Mouse (Mus musculus) midbrain, embryonic 11.5 days (tissue): ENCODE data around the gene Slc37a1. TPM values are rescaled to one million over a fixed set of nuclear protein-coding genes. Genes with fewer than 3 reads are reported as not detected.

Experiments used
- ATAC-seq: fragments of 200-750 bp; cut with Nextera tagmentation; 2 replicates; pipeline ENCODE4 v1.8.0; 2017; ENCODE audit warnings: moderate TSS enrichment, moderate library complexity; ENCODE audit not compliant: low FRiP score
- DNase-seq: peaks from one replicate; pipeline ENCODE4 v3.0.0; 2015; ENCODE audit warnings: low spot score; ENCODE audit errors: missing footprints
- H3K27ac ChIP-seq: fragments of 300-500 bp; sonication (generic); 2 replicates; pipeline ENCODE4 v1.5.1; 2014; ENCODE audit warnings: low read depth, low read length
- H3K27me3 ChIP-seq: fragments of 300-500 bp; sonication (generic); 2 replicates; pipeline ENCODE4 v1.6.1; 2014; ENCODE audit warnings: mild to moderate bottlenecking, low read length, moderate library complexity, mixed read lengths; ENCODE audit not compliant: control insufficient read depth, insufficient read depth
- H3K36me3 ChIP-seq: fragments of 300-500 bp; sonication (generic); 2 replicates; pipeline ENCODE4 v1.6.1; 2014; ENCODE audit warnings: mild to moderate bottlenecking, low read length, moderate library complexity, mixed read lengths; ENCODE audit not compliant: control insufficient read depth, insufficient read depth
- H3K4me1 ChIP-seq: fragments of 300-500 bp; sonication (generic); 2 replicates; pipeline ENCODE4 v1.6.1; 2014; ENCODE audit warnings: low read length; ENCODE audit not compliant: control insufficient read depth, insufficient read depth
- H3K4me2 ChIP-seq: fragments of 300-500 bp; sonication (generic); 2 replicates; pipeline ENCODE4 v1.6.1; 2014; ENCODE audit warnings: mild to moderate bottlenecking, moderate library complexity
- H3K4me3 ChIP-seq: fragments of 300-500 bp; sonication (generic); 2 replicates; pipeline ENCODE4 v1.5.1; 2014; ENCODE audit warnings: low read depth, low read length
- H3K9ac ChIP-seq: fragments of 300-500 bp; sonication (generic); 2 replicates; pipeline ENCODE4 v1.6.1; 2014; ENCODE audit warnings: low read length
- H3K9me3 ChIP-seq: fragments of 300-500 bp; sonication (generic); 2 replicates; pipeline ENCODE4 v1.6.1; 2016; ENCODE audit warnings: low read length; ENCODE audit not compliant: control insufficient read depth
- WGBS: fragments of 180-500 bp; shearing (Covaris S2); extraction: QIAGEN DNeasy Blood & Tissue Kit; methylation state at CpG from one replicate; pipeline ENCODE4 v1.1.7; 2014; 5-methylcytosine and 5-hydroxymethylcytosine counted together
- polyA plus RNA-seq: library from polyadenylated mRNA; unstranded; fragments of >200 nt; fragmentation: Nextera tagmentation; extraction: Ambion mirVana; gene quantifications from 2 replicates; pipeline ENCODE4 v1.2.1, GENCODE M21; 2014

Gene Slc37a1
- polyA plus RNA-seq, 1 experiment from 2014 or later: 5.8 TPM

DNA sequence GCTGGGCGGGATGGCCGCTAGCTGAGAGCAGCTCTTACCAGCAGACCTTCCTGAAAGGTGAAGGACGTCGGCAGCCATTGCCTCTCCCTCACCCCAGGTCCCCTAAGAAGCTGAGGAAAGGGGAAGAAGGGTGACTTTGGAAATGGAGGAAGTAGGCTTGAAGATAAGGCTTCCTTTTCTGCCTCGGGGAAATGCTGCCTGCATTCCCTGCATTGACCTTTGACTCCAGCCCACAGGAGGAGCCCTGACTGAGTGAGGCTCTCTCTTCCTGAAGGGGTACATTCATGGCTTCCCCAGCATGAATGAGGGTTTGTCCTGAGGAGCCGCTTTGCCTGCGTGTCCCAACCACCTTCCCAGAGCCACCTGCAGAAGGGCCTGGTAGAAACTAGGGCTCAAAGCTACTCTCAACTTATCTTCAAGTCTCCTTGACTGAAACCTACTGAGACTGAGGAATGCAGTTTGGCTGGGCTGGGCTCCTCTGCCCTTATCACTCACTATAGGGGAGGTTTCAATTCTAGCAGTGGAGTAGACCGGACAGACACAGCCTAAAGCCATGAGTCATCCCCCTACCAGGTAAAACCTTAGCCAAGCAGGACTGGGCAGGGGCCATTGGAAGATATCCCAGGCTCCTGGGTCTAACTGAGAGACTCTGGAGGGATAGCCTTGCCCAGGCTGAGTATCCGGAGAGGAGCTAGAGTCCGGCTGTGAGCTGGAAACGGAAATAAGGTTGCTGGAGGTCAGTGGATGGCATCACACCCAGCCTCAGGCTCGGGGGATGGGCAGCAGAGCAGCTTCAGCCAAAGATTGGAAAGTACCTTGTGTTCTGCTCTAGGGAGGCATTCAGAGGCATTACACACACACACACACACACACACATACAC lies 18.5 kb downstream of the Slc37a1 start:
- H3K27ac ChIP-seq: no peak overlapping the region
- no peaks in the 10 kb centered on the region for H3K4me1 ChIP-seq
- no peaks in the 10 kb centered on the region for H3K27me3 ChIP-seq
- H3K9ac ChIP-seq: no peak overlapping the region
- no peak overlapping the region for H3K4me2 ChIP-seq
- H3K9me3 ChIP-seq: no peaks in the 10 kb centered on the region
- no peak overlapping the region for H3K4me3 ChIP-seq
- no peak for ATAC-seq
- 58% methylated on average over 12 of the region's 12 CpGs for WGBS
- H3K36me3 ChIP-seq: no peaks in the 10 kb centered on the region
- DNase-seq: no peak

DNA sequence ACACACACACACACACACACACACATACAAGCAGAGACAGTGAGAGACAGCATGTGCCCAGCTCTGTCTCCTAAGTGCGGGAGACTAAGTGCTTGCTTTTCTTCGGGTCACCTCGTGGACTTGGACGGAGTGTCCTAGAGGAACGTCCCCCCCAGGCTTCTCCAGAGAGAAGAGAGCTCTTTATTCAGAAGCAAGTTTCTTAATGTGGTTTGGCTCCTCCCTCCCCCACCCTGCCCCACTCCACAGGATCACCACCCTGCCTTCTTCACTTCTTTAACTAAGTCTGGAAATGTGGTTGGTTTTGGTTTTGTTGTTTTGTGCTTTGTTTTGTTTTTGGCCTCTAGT lies 19.2 kb downstream of the Slc37a1 start:
- Histone ChIP-seq H3K4me2 (no peak overlapping the region), H3K4me3 (no peak overlapping the region), H3K9ac (no peak overlapping the region), H3K27me3 (no peaks in the 10 kb centered on the region), H3K4me1 (no peaks in the 10 kb centered on the region), H3K9me3 (no peaks in the 10 kb centered on the region), H3K36me3 (no peaks in the 10 kb centered on the region), H3K27ac (no peak overlapping the region)
- ATAC-seq: no peak
- 71% methylated on average over 5 of the region's 5 CpGs for WGBS
- DNase-seq: no peak

DNA sequence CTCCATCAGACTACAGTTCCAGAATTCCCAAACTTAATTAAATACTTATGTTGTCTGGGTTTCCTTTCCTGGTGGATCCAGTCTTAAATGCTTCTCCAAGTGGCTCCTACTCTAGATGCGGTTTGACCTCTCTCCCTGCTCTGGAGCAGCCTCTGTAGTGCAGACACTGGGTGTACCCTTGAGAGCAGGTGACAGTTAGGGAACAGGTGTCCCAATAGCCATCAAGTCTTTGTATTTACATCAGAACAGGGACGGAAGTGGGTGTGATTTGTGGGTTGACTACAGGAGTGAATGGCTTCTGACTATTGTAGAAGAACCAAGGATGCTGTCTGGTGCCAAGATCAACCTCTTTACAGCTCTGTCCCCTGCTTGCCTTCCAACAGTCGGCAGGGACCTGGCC lies 21.2 kb downstream of the Slc37a1 start:
- Histone ChIP-seq H3K36me3 (no peaks in the 10 kb centered on the region), H3K27me3 (no peaks in the 10 kb centered on the region), H3K9ac (no peak overlapping the region), H3K9me3 (no peaks in the 10 kb centered on the region), H3K4me3 (no peak overlapping the region), H3K4me1 (no peaks in the 10 kb centered on the region), H3K27ac (no peak overlapping the region), H3K4me2 (no peak overlapping the region)
- no peak for DNase-seq
- ATAC-seq: no peak
- 88% methylated on average over 3 of the region's 3 CpGs for WGBS

DNA sequence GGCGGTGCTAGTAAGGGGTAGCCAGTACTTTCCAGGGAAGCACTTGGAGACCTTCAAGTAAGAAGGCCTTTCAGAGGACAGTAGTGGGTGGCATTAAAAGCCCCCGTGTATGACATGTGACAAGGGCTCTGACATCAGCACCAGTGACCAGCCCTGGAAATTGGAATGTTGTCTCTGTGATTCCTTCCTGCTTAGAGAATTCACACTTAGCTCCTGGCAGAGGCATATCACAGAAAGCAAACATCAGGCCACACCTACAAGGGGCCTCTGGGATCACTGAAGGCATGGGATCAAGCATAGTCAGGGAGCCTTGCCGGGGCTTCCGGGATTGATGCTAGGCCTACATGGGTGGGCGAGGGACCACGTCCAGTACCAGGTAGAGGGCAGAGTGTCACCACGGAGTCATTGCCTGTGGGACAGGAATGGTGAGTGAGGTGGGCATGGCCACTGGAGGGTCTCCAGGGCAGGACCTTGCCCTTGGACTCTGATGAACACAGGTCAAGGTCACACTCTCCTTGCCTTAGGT lies 21.8 kb downstream of the Slc37a1 start:
- Histone ChIP-seq H3K4me1 (peaks cover 4% of the 10 kb centered on the region), H3K27ac (no peak overlapping the region), H3K9ac (no peak overlapping the region), H3K4me2 (no peak overlapping the region), H3K36me3 (no peaks in the 10 kb centered on the region), H3K27me3 (no peaks in the 10 kb centered on the region), H3K4me3 (no peak overlapping the region), H3K9me3 (no peaks in the 10 kb centered on the region)
- no peak for ATAC-seq
- WGBS: 92% methylated on average over 7 of the region's 7 CpGs
- no peak for DNase-seq

DNA sequence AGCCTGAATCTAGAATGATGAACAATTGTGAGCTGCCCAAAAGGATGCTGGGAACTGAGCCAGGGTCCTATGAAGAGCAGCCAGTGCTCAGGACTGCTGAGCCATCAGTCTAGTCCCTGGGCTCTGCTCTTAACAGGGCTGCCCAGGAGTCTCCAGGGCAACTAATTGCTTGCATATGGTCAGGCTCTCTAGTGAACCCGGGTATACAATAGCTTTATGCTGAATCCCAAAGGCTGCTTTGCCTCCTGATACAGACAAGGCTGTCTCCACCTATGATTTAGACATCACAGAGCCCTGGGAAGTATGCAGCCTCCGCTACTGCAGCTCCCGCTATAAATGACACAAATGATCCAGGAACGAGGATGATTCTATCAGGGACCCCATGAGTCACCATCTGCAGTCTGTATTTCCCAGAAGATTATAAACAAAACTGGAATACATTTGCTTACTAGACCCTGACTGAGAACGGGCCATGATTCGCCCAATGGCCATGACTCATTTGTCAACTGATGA lies 22.7 kb downstream of the Slc37a1 start:
- Histone ChIP-seq H3K9me3 (no peaks in the 10 kb centered on the region), H3K27ac (no peak overlapping the region), H3K9ac (no peak overlapping the region), H3K27me3 (no peaks in the 10 kb centered on the region), H3K4me2 (no peak overlapping the region), H3K36me3 (no peaks in the 10 kb centered on the region), H3K4me3 (no peak overlapping the region), H3K4me1 (peaks cover 5% of the 10 kb centered on the region)
- ATAC-seq (peak; percentile 19; the same call in 1 of the 2 replicates), DNase-seq (no peak)
- WGBS: 67% methylated on average over 6 of the region's 6 CpGs

DNA sequence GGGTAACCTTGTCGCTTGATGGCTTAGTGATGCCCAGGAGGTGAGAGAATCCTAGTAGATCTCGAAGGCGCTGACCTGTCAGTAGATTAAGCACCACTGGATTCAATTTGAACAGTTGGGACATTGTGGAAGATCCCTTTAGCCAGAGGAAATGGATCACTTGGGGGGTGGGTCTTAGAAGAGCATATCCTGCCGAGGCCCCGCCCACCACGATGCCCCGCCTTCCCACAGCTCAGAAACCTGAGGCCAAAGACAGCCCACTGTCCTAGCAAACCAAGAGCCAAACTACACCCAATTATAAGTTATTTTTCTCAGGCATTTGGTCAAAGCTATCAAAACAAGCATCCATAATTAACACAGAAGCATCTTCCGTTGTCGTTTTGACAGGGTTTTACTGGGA lies 24.5 kb downstream of the Slc37a1 start:
- no peak overlapping the region for H3K4me3 ChIP-seq
- ATAC-seq (no peak), DNase-seq (no peak)
- WGBS: 84% methylated on average over 9 of the region's 9 CpGs
- no peaks in the 10 kb centered on the region for H3K36me3 ChIP-seq
- peaks cover 11% of the 10 kb centered on the region for H3K4me1 ChIP-seq
- H3K4me2 ChIP-seq: no peak overlapping the region
- H3K9ac ChIP-seq: no peak overlapping the region
- H3K27ac ChIP-seq: no peak overlapping the region
- H3K27me3 ChIP-seq: no peaks in the 10 kb centered on the region
- no peaks in the 10 kb centered on the region for H3K9me3 ChIP-seq

DNA sequence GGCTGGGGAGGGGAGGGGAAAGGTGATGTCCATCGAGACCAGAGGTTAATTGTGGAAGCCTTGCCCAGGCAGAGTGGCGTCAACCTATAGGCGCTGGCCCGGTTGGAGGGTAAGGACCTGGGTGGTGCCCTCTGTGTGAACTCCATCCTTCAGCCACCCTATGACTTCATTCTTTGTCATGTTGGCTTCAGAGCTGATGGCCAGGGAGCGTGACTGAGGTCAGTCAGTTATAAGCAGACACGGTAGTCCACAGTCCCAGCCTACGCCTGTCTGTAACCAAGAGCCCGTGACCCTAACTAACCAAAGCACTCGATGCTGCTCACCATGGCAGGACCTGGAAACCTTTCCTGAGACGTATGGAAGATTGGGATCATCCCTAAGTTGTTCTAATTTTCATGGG lies 26.1 kb downstream of the Slc37a1 start:
- Histone ChIP-seq H3K9ac (no peak overlapping the region), H3K4me3 (no peak overlapping the region), H3K27me3 (no peaks in the 10 kb centered on the region), H3K36me3 (no peaks in the 10 kb centered on the region), H3K4me1 (peaks cover 11% of the 10 kb centered on the region), H3K4me2 (no peak overlapping the region), H3K27ac (no peak overlapping the region), H3K9me3 (no peaks in the 10 kb centered on the region)
- ATAC-seq (no peak), DNase-seq (no peak)
- 81% methylated on average over 10 of the region's 10 CpGs for WGBS

DNA sequence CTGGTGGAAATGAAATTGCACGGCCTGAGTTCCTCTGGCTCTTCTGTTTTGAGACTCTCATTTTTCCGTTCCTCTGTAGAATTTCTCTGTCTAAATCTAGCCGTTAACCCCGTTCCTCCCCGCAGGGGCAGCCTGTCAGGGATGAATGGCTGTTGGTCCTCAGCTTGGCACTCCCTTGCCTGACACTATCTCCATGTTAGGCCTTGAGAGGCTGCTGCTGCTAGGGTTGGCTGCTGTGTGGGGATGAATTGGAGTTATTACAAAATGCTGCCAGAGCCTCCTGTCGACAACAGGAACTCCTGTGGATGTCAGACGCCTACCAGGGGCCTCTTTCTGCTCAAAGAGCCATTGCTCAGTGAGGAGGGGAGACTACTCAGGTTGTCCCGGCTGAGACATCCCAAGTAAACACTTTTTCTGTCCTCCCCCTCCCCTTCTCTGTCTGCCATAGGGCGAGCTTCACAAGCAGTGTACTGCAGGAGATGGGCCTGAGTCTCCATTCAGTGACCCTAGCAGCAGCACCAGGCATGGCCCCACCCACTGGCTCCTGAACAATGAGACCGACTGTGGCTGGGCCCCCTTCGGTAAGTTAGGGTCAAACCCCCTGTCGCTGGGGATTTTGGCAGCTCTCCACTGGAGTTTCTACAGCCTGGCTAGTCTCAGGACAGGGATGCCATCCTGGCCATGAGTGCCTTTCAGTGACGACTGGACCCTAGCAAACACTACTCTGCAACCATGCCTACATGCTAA lies 28.6 kb downstream of the Slc37a1 start:
- no peak overlapping the region for H3K4me3 ChIP-seq
- no peaks in the 10 kb centered on the region for H3K36me3 ChIP-seq
- no peak overlapping the region for H3K27ac ChIP-seq
- DNase-seq (no peak), ATAC-seq (no peak; the same call in 1 of the 2 replicates)
- WGBS: 25% methylated on average over 13 of the region's 13 CpGs
- no peak overlapping the region for H3K4me2 ChIP-seq
- no peaks in the 10 kb centered on the region for H3K27me3 ChIP-seq
- H3K9me3 ChIP-seq: no peaks in the 10 kb centered on the region
- H3K4me1 ChIP-seq: peaks cover 11% of the 10 kb centered on the region
- H3K9ac ChIP-seq: no peak overlapping the region

DNA sequence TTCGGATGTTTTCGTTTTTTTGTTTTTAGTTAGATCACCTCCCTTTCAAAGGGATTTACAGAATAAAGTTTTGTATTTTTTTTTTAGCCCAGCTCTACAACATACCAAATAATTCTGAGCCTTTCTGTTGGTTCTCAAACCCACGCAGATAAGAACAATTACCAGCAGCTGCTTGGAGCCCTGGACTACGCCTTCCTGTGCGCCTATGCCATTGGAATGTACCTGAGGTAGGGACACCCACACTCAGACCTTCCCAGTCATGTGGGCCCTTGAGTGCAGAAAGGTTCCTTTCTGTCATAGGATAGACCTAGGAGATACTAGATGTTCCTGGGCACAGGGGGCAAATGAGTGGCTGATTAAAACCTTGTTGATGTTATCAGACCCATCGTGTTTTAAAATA lies 29.4 kb downstream of the Slc37a1 start:
- no peak overlapping the region for H3K27ac ChIP-seq
- no peaks in the 10 kb centered on the region for H3K27me3 ChIP-seq
- WGBS: 84% methylated on average over 6 of the region's 6 CpGs
- no peak for ATAC-seq
- no peak overlapping the region for H3K4me3 ChIP-seq
- H3K9me3 ChIP-seq: no peaks in the 10 kb centered on the region
- H3K4me1 ChIP-seq: peaks cover 11% of the 10 kb centered on the region
- H3K9ac ChIP-seq: no peak overlapping the region
- H3K36me3 ChIP-seq: no peaks in the 10 kb centered on the region
- no peak for DNase-seq
- H3K4me2 ChIP-seq: no peak overlapping the region
